In genomic region chr9:21454556-21454955, GRCm38 (mm10) we compare ENCODE assay signal across 23 mouse cellular contexts. TPM values are rescaled to one million over a fixed set of nuclear protein-coding genes. Genes with fewer than 3 reads are reported as not detected.
DNase-seq lines count a peak whose midpoint lies in the region; ATAC-seq and TF ChIP-seq lines count a peak whose summit lies in the region.
"Had no signal": no experiment of that assay in that cellular context is flagged by ENCODE, and none has a peak within 500 bp of the region (broad histone marks: within the 10 kb centered on the region; RNA-seq: fewer than 3 reads in every experiment).

No protein-coding gene starts in this region.

- no peaks in the 10 kb centered on the region for H3K27me3 ChIP-seq in kidney, embryonic 15.5 days
- no peaks in the 10 kb centered on the region for H3K27me3 ChIP-seq in lung, postnatal 0 days (replicated peaks; ENCODE audit: insufficient read depth, low read length)
- no peaks in the 10 kb centered on the region for H3K27me3 ChIP-seq in ES-Bruce4 (ENCODE audit: control insufficient read depth, insufficient read depth, low read length, poor library complexity, severe bottlenecking)
- H3K27me3 ChIP-seq: hindbrain, embryonic 12.5 days; limb, embryonic 12.5 days; liver, embryonic 12.5 days; midbrain, embryonic 15.5 days; neural tube, embryonic 12.5 days had no signal

- peaks cover 35% of the 10 kb centered on the region for H3K4me1 ChIP-seq in kidney, embryonic 15.5 days
- peaks cover 16% of the 10 kb centered on the region for H3K4me1 ChIP-seq in lung, postnatal 0 days (ENCODE audit: insufficient read depth, low read depth, low read length)
- peaks cover 26% of the 10 kb centered on the region for H3K4me1 ChIP-seq in ES-Bruce4 (ENCODE audit: control insufficient read depth, insufficient read depth, low read length)
- H3K4me1 ChIP-seq: hindbrain, embryonic 12.5 days; limb, embryonic 12.5 days; midbrain, embryonic 15.5 days; neural tube, embryonic 12.5 days had no signal

- DNase-seq in kidney, adult 9 months: peak; percentile 36
- no peak for DNase-seq in lung, postnatal 0 days (ENCODE audit: low spot score)
- no peak for DNase-seq in lung, adult 18-20 months
- peak; percentile 24 for DNase-seq in ZHBTc4 (ENCODE audit: low read depth, low spot score)
- DNase-seq in frontal cortex, postnatal 25 days (ENCODE audit: low spot score in 2 of 2): no peak
- DNase-seq: cerebellum, adult 11 months; cerebellum, postnatal 14 days; forebrain, postnatal 0 days; gastrocnemius, postnatal 36 days; kidney, adult 18-20 months; kidney, postnatal 4 days; lung, embryonic 14.5 days; retina, postnatal 1 day; right cerebral cortex, postnatal 25 days; thymus, postnatal 36 days had no signal

- no peak for TF ChIP-seq POLR2A in ES-Bruce4 (IDR thresholded peaks at IDR 0.05; ENCODE audit: insufficient read depth, low read length)

- ATAC-seq in kidney, embryonic 15.5 days (replicated peaks; ENCODE audit: low FRiP score): no peak
- no peak for ATAC-seq in lung, postnatal 0 days
- ATAC-seq: forebrain, postnatal 0 days; liver, embryonic 12.5 days; midbrain, embryonic 15.5 days had no signal

- WGBS in kidney, embryonic 15.5 days: 83% methylated on average over 4 of the region's 4 CpGs
- 58% methylated on average over 4 of the region's 4 CpGs for WGBS in lung, postnatal 0 days

- peaks cover 14% of the 10 kb centered on the region; the same call in 1 of the 2 replicates for H3K36me3 ChIP-seq in kidney, embryonic 15.5 days
- no peaks in the 10 kb centered on the region for H3K36me3 ChIP-seq in lung, postnatal 0 days (ENCODE audit: insufficient read depth, low read length)
- no peaks in the 10 kb centered on the region for H3K36me3 ChIP-seq in ES-Bruce4 (ENCODE audit: control insufficient read depth, insufficient read depth, low read length, poor library complexity, severe bottlenecking)
- H3K36me3 ChIP-seq: midbrain, embryonic 15.5 days had no signal

- no peak overlapping the region for H3K4me2 ChIP-seq in kidney, embryonic 15.5 days
- H3K4me2 ChIP-seq in lung, postnatal 0 days (replicated peaks; ENCODE audit: low read depth, low read length): no peak overlapping the region
- H3K4me2 ChIP-seq: hindbrain, embryonic 12.5 days; limb, embryonic 12.5 days; liver, embryonic 12.5 days; lung, embryonic 14.5 days; midbrain, embryonic 15.5 days; neural tube, embryonic 12.5 days had no signal

- TF ChIP-seq CTCF in lung, postnatal 0 days (IDR thresholded peaks at IDR 0.05): no peak
- TF ChIP-seq CTCF in ES-Bruce4 (IDR thresholded peaks at IDR 0.05; ENCODE audit: low read depth, low read length): no peak

- no peak overlapping the region for H3K4me3 ChIP-seq in kidney, embryonic 15.5 days (replicated peaks)
- H3K4me3 ChIP-seq in lung, postnatal 0 days (ENCODE audit: low read depth, low read length): no peak overlapping the region
- no peak overlapping the region for H3K4me3 ChIP-seq in ES-Bruce4 (ENCODE audit: low read depth, low read length)
- H3K4me3 ChIP-seq: forebrain, embryonic 10.5 days; hindbrain, embryonic 12.5 days; limb, embryonic 12.5 days; liver, embryonic 12.5 days; midbrain, embryonic 15.5 days; neural tube, embryonic 12.5 days had no signal

- no peaks in the 10 kb centered on the region for H3K9me3 ChIP-seq in kidney, embryonic 15.5 days (replicated peaks)
- H3K9me3 ChIP-seq in lung, postnatal 0 days (ENCODE audit: low read length): no peaks in the 10 kb centered on the region
- no peaks in the 10 kb centered on the region for H3K9me3 ChIP-seq in ES-Bruce4 (replicated peaks; ENCODE audit: control insufficient read depth, insufficient read depth, low read length, poor library complexity, severe bottlenecking)
- H3K9me3 ChIP-seq: forebrain, embryonic 10.5 days; hindbrain, embryonic 12.5 days; limb, embryonic 12.5 days; liver, embryonic 12.5 days; midbrain, embryonic 15.5 days; neural tube, embryonic 12.5 days had no signal

- TF ChIP-seq EP300 in lung, postnatal 0 days (IDR thresholded peaks at IDR 0.05): no peak
- TF ChIP-seq EP300 in ES-Bruce4 (IDR thresholded peaks at IDR 0.05; ENCODE audit: insufficient read depth, low read depth, low read length): no peak

- no peak overlapping the region for H3K27ac ChIP-seq in kidney, embryonic 15.5 days
- H3K27ac ChIP-seq in lung, postnatal 0 days (ENCODE audit: low read length): peak overlapping the region; percentile 33; the same call in 1 of the 2 replicates
- H3K27ac ChIP-seq in ES-Bruce4 (ENCODE audit: insufficient read depth, low read length): peak overlapping the region; percentile 90
- H3K27ac ChIP-seq: forebrain, embryonic 10.5 days; hindbrain, embryonic 12.5 days; limb, embryonic 12.5 days; liver, embryonic 12.5 days; midbrain, embryonic 15.5 days; neural tube, embryonic 12.5 days had no signal

- H3K9ac ChIP-seq in kidney, embryonic 15.5 days: no peak overlapping the region
- no peak overlapping the region for H3K9ac ChIP-seq in lung, postnatal 0 days (replicated peaks; ENCODE audit: low read depth)
- H3K9ac ChIP-seq in ES-Bruce4 (ENCODE audit: low read depth, poor library complexity, severe bottlenecking): no peak overlapping the region
- H3K9ac ChIP-seq: forebrain, postnatal 0 days; hindbrain, embryonic 12.5 days; limb, embryonic 12.5 days; liver, embryonic 12.5 days; lung, embryonic 14.5 days; midbrain, embryonic 15.5 days; neural tube, embryonic 12.5 days had no signal

RNA-seq across cellular contexts. Expression of gene Dnm2, which starts 29.8 kb away (rescaled TPM):
- 75.3 and 79.1 TPM in 2 replicates for polyA plus RNA-seq in kidney, embryonic 15.5 days (2015; fragmentation: Nextera tagmentation; extraction: Ambion mirVana)
- 79.8 and 81.1 TPM in 2 replicates for polyA plus RNA-seq in lung, postnatal 0 days (2015; fragmentation: Nextera tagmentation; extraction: Ambion mirVana)
- 86.2 and 88.6 TPM in 2 replicates for polyA plus RNA-seq in ES-Bruce4 (2011; ENCODE audit: insufficient read depth, insufficient read length, low read depth, missing spikeins)

RNA-seq across cellular contexts. Expression of gene Qtrt1, which starts 42.9 kb away (rescaled TPM):
- polyA plus RNA-seq in kidney, embryonic 15.5 days (2015; fragmentation: Nextera tagmentation; extraction: Ambion mirVana): 56.5 and 63.3 TPM in 2 replicates
- polyA plus RNA-seq in lung, postnatal 0 days (2015; fragmentation: Nextera tagmentation; extraction: Ambion mirVana): 17.4 and 20.6 TPM in 2 replicates
- 40.0 and 48.2 TPM in 2 replicates for polyA plus RNA-seq in ES-Bruce4 (2011; ENCODE audit: insufficient read depth, insufficient read length, low read depth, missing spikeins)

RNA-seq across cellular contexts. Expression of gene Tmed1, which starts 55.5 kb away (rescaled TPM):
- polyA plus RNA-seq in kidney, embryonic 15.5 days (2015; fragmentation: Nextera tagmentation; extraction: Ambion mirVana): 133 and 138 TPM in 2 replicates
- 60.8 and 71.3 TPM in 2 replicates for polyA plus RNA-seq in lung, postnatal 0 days (2015; fragmentation: Nextera tagmentation; extraction: Ambion mirVana)
- 28.0 and 29.2 TPM in 2 replicates for polyA plus RNA-seq in ES-Bruce4 (2011; ENCODE audit: insufficient read depth, insufficient read length, low read depth, missing spikeins)

Comparison
In these comparisons a context has a peak if more than half of its experiments do, and no peak if none do; other contexts are left out.
1. DNase-seq: peak in kidney, adult 9 months (single experiment) and ZHBTc4 (single experiment); none in lung, postnatal 0 days (single experiment), lung, adult 18-20 months (0 of 2) and frontal cortex, postnatal 25 days (0 of 2).